Mouse (Mus musculus) hindbrain, postnatal 0 days (tissue): Measurements from ENCODE around the gene Cnih1. TPM values are rescaled to one million over a fixed set of nuclear protein-coding genes. Genes with fewer than 3 reads are reported as not detected.
"Not testable (repeated sequence)": the region's sequence is repeated elsewhere in the genome, so short reads cannot be mapped to it uniquely, and the experiment has no call there.

Source experiments
- ATAC-seq: fragments of 200-750 bp; cut with Nextera tagmentation; 2 replicates; pipeline ENCODE4 v1.8.0; 2017; ENCODE audit warnings: mild to moderate bottlenecking, moderate TSS enrichment, moderate library complexity
- DNase-seq: peaks from one replicate; pipeline ENCODE4 v3.0.0-alpha.2; 2015; ENCODE audit warnings: low spot score
- H3K27ac ChIP-seq: fragments of 300-500 bp; sonication (generic); 2 replicates; pipeline ENCODE4 v1.5.1; 2014; ENCODE audit warnings: mild to moderate bottlenecking
- H3K27me3 ChIP-seq: fragments of 300-500 bp; sonication (generic); 2 replicates; pipeline ENCODE4 v1.6.1; 2014; ENCODE audit warnings: low read length, mixed read lengths; ENCODE audit not compliant: insufficient read depth
- H3K36me3 ChIP-seq: fragments of 300-500 bp; sonication (generic); 2 replicates; pipeline ENCODE4 v1.6.1; 2014; ENCODE audit warnings: low read length, mixed read lengths; ENCODE audit not compliant: insufficient read depth
- H3K4me1 ChIP-seq: fragments of 300-500 bp; sonication (generic); 2 replicates; pipeline ENCODE4 v1.6.1; 2014; ENCODE audit warnings: antibody characterized with exemption, low read length, mixed read lengths; ENCODE audit not compliant: insufficient read depth
- H3K4me2 ChIP-seq: fragments of 300-500 bp; sonication (generic); 2 replicates; pipeline ENCODE4 v1.6.1; 2014; ENCODE audit warnings: low read depth, mild to moderate bottlenecking, low read length, moderate library complexity, mixed read lengths
- H3K4me3 ChIP-seq: fragments of 300-500 bp; sonication (generic); 2 replicates; pipeline ENCODE4 v1.5.1; 2014; ENCODE audit warnings: low read length
- H3K9ac ChIP-seq: fragments of 300-500 bp; sonication (generic); replicated peaks from 2 replicates; pipeline ENCODE4 v1.6.1; 2014; ENCODE audit warnings: mild to moderate bottlenecking, low read length, moderate library complexity, mixed read lengths
- H3K9me3 ChIP-seq: fragments of 300-500 bp; sonication (generic); 2 replicates; pipeline ENCODE4 v1.6.1; 2016; ENCODE audit warnings: low read length, mixed read lengths
- CTCF ChIP-seq: IDR thresholded peaks from 2 replicates; pipeline ENCODE4 v1.5.1; 2016; ENCODE audit warnings: antibody characterized with exemption, control low read depth, low read depth
- WGBS: fragments of 180-500 bp; shearing (Covaris S2); extraction: QIAGEN DNeasy Blood & Tissue Kit; methylation state at CpG from one replicate; pipeline ENCODE4 v1.1.7; 2014; 5-methylcytosine and 5-hydroxymethylcytosine counted together
- polyA plus RNA-seq: library from polyadenylated mRNA; unstranded; fragments of >200 nt; fragmentation: Nextera tagmentation; extraction: Ambion mirVana; gene quantifications from 2 replicates; pipeline ENCODE4 v1.2.1, GENCODE M21; 2015
- total RNA-seq: library from RNA; depleted of rRNA; stranded (reverse); fragments of >200 nt; gene quantifications from 2 replicates; pipeline ENCODE4 v1.2.3, GENCODE M21; 2014

Gene Cnih1
- total and polyA plus RNA-seq, 2 experiments from 2014 or later, result 123 to 208 TPM

GRCm38 (mm10) chr14:46757736-46758135 lies 30.5 kb downstream of the Cnih1 start:
- H3K27ac ChIP-seq, result no peak overlapping the region
- H3K4me3 ChIP-seq, result no peak overlapping the region
- no peak for TF ChIP-seq CTCF
- no peak overlapping the region for H3K9ac ChIP-seq
- DNase-seq (no peak), ATAC-seq (no peak)
- H3K4me1 ChIP-seq, result no peaks in the 10 kb centered on the region
- H3K27me3 ChIP-seq, result no peaks in the 10 kb centered on the region
- H3K9me3 ChIP-seq, result no peaks in the 10 kb centered on the region
- no peak overlapping the region for H3K4me2 ChIP-seq
- no peaks in the 10 kb centered on the region for H3K36me3 ChIP-seq
- WGBS, result 66% methylated on average over 9 of the region's 9 CpGs

DNA sequence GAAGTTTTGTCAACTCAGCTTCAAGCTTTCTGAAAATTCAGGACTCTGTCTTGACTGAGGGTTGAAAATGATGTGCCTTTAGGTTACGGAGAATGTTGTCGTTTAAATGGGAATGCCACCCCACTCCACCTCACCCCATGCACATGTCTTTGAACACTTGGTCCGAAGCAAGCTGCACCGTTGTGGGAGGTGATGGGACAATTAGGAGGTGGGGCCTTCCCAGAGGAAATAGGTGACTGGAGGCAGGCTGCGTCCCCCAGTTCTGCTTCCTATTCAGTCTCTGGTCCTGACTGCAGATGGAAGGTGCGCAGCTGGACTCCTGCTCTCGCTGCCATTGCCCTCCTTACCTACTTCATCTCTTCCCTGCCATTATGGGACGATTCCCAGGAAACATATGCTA lies 32.4 kb downstream of the Cnih1 start:
- 96% methylated on average over 8 of the region's 8 CpGs for WGBS

DNA sequence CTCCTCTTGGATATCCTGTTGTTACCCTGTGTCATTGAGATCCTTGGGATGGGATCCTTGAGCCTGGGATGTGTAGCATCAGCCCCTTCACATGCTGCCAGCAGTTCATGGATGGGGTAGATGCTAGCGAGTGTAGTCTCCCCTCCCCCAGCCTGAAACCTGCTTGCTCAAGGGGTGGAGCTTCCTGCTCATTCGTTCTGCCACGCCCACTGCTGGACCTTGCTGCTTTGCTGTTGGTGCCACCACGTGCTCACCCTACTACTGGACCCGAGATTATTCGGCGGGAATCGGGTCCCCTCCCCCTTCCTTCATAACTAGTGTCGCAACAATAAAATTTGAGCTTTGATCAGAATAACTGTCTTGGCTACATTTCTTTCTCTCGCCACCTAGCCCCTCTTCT lies 33.8 kb downstream of the Cnih1 start:
- not testable (repeated sequence) for ATAC-seq, H3K9ac ChIP-seq, H3K27me3 ChIP-seq, H3K27ac ChIP-seq, DNase-seq, H3K36me3 ChIP-seq, H3K4me1 ChIP-seq, H3K9me3 ChIP-seq, H3K4me2 ChIP-seq, H3K4me3 ChIP-seq
- WGBS, result 66% methylated on average over 8 of the region's 10 CpGs

More for the DNA sequence above, 32.4 kb downstream of the Cnih1 start:
- H3K9ac ChIP-seq, result no peak overlapping the region
- no peaks in the 10 kb centered on the region for H3K36me3 ChIP-seq
- no peaks in the 10 kb centered on the region for H3K4me1 ChIP-seq
- no peak for DNase-seq
- ATAC-seq, result no peak
- no peak overlapping the region for H3K4me3 ChIP-seq
- no peak overlapping the region for H3K4me2 ChIP-seq
- no peaks in the 10 kb centered on the region for H3K9me3 ChIP-seq
- no peaks in the 10 kb centered on the region for H3K27me3 ChIP-seq
- TF ChIP-seq CTCF, result no peak
- no peak overlapping the region for H3K27ac ChIP-seq

DNA sequence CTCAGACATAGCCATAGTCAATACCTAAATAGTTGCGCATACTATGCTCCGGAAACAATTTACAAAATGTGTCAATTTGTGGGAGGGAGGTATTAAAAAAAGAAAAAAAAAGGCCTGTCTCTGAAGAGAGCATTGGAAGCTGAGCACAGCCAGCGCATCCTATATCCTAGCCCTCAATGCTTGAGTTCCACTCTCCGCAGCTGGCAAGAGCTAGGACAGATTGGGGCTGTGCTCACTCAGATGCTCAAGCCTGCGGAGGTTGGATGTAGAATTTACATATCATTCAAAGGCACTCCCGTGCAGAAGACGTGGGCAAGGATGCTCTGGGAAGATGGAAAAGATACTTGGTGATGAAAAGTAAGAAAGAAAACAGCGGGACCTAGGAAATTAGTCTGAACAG lies 42.8 kb downstream of the Cnih1 start:
- no peak for ATAC-seq
- 91% methylated on average over 8 of the region's 8 CpGs for WGBS
- no peak overlapping the region for H3K4me3 ChIP-seq
- no peaks in the 10 kb centered on the region for H3K9me3 ChIP-seq
- no peak overlapping the region for H3K9ac ChIP-seq
- H3K36me3 ChIP-seq, result no peaks in the 10 kb centered on the region
- no peak overlapping the region for H3K4me2 ChIP-seq
- TF ChIP-seq CTCF, result no peak
- no peak for DNase-seq
- no peaks in the 10 kb centered on the region for H3K27me3 ChIP-seq
- H3K4me1 ChIP-seq, result no peaks in the 10 kb centered on the region
- no peak overlapping the region for H3K27ac ChIP-seq

- Histone ChIP-seq H3K27ac (no peak overlapping the region), H3K9ac (no peak overlapping the region), H3K27me3 (no peaks in the 10 kb centered on the region), H3K4me2 (no peak overlapping the region), H3K36me3 (no peaks in the 10 kb centered on the region), H3K9me3 (no peaks in the 10 kb centered on the region), H3K4me3 (no peak overlapping the region), H3K4me1 (no peaks in the 10 kb centered on the region)
- 92% methylated on average over 2 of the region's 2 CpGs for WGBS
- no peak for ATAC-seq
- no peak for DNase-seq
- TF ChIP-seq CTCF, result no peak
Observed at GRCm38 (mm10) chr14:46742674-46743073, 45.5 kb downstream of the Cnih1 start.

GRCm38 (mm10) chr14:46737346-46737745 lies 50.9 kb downstream of the Cnih1 start:
- H3K27ac ChIP-seq, H3K4me3 ChIP-seq, H3K27me3 ChIP-seq, H3K36me3 ChIP-seq, H3K9me3 ChIP-seq, DNase-seq, ATAC-seq, H3K4me1 ChIP-seq, H3K4me2 ChIP-seq, H3K9ac ChIP-seq: not testable (repeated sequence)

- DNase-seq (no peak), ATAC-seq (no peak)
- no peak overlapping the region for H3K9ac ChIP-seq
- TF ChIP-seq CTCF, result no peak
- no peak overlapping the region for H3K4me2 ChIP-seq
- H3K36me3 ChIP-seq, result no peaks in the 10 kb centered on the region
- no peak overlapping the region for H3K27ac ChIP-seq
- H3K4me1 ChIP-seq, result no peaks in the 10 kb centered on the region
- no peaks in the 10 kb centered on the region for H3K27me3 ChIP-seq
- no peak overlapping the region for H3K4me3 ChIP-seq
- 93% methylated on average over 4 of the region's 4 CpGs for WGBS
- H3K9me3 ChIP-seq, result no peaks in the 10 kb centered on the region
Observed at GRCm38 (mm10) chr14:46736366-46736765, 51.8 kb downstream of the Cnih1 start.
